Mouse (Mus musculus): ENCODE data around the gene Pdss2. TPM values are rescaled to one million over a fixed set of nuclear protein-coding genes. Genes with fewer than 3 reads are reported as not detected.
A peak's percentile ranks its signal among the peaks of the same experiment; 100 is the strongest.

Gene Pdss2
- total RNA-seq, 2 experiments from 2014 or later: 17.6 to 17.8 TPM

DNA sequence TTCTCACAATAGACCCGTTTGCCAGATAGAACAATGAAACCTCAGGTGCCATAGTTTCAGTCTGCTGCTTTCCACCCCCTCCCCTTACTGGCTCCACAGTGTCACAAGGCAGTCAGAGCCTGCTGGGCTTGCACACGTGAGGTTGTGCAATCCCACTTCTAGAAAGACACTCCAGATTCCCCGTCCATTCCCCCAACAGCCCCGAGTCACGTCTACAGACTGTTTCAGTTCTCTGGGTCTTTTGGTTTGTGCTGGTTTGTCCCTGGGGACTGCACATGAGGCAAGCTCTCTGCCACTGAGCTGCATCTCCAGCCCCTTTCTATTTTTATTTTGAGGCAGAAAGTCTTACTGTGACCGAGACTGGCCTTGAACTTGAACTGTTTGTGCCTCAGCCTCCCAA lies 196.1 kb downstream of the Pdss2 start:
- DNase-seq (ENCODE audit: low spot score in 2 of 2): no peak
- TF ChIP-seq CTCF (conservative IDR thresholded peaks at IDR 0.05): no peak
- Histone ChIP-seq H3K4me3 (no peak overlapping the region), H3K27ac (no peak overlapping the region)

DNA sequence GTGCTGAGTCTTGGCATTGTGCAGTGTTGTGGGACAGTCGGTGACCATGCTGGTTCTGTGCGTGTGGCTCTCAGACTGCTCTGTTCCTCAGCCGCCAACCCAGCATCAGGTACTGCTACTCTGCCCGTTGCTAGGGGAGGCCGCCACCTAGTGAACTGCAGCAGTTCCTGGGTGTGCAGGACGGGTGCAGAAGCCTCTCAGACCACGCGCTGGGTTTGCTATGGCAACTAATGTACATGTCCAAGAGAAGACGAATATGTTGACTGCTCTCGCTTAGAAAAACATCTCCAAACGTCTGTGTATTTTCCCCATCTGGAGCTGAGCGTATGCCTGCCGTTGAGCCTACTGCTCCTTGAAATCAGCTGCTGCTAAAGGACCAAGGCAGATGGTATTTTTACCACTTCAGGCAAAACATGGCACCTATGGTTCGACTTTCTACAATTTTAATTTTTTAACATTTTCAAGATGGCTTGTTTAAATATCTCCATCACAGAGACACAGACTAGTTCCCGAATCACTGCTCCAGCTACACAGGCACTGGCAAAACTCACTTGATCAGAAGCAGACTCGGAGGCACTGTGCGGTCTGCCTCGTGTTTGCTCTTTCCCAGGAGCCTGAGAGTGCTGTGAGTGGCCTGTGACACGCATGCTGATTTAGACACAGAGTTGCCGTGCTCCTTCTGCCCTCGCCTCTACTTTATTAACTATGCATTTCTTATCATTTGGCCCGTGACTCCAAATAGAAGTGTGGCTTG lies 199.6 kb downstream of the Pdss2 start:
- Histone ChIP-seq H3K4me3 (peak overlapping the region; percentile 12), H3K27ac (peak overlapping the region; percentile 47)
- peak; percentile 33 for TF ChIP-seq CTCF (conservative IDR thresholded peaks at IDR 0.05)
- peak; percentile 36 to 46 for DNase-seq (ENCODE audit: low spot score in 2 of 2)

DNA sequence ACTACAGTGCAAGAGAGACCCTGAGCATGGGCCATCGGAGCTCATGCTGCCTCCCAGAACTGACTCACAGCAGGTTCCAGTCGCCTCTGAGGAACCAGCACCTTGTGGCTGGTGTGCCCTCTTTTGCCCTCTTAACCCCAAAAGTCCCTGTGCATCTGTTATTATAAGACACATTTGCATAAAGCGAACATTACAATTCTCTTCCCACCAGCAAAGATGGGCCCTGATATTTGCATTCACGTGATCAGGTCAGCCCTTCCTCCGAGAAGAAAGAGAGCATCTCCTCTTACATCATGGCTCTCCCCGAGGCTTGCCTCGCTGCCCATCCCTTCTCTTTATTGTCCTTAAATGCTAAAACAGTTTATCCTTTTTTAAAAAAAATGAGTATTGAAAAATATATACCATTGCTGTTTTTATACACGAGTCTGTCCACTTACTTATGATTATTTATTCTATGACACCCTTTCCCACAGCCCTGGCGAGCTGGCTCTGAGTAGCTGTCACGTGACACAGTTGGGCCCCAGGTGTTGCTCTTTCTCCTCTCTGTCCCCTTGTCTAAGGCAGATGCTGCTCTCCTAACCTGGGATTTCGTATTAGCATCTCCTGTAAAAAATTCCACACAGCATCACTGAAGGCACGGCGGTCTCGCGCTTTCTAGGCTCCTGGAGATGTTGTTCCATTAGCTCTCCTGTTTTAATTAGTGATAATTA lies 200.9 kb downstream of the Pdss2 start:
- TF ChIP-seq CTCF (conservative IDR thresholded peaks at IDR 0.05): no peak
- no peak overlapping the region for H3K27ac ChIP-seq
- no peak for DNase-seq (ENCODE audit: low spot score in 2 of 2)
- no peak overlapping the region for H3K4me3 ChIP-seq

DNA sequence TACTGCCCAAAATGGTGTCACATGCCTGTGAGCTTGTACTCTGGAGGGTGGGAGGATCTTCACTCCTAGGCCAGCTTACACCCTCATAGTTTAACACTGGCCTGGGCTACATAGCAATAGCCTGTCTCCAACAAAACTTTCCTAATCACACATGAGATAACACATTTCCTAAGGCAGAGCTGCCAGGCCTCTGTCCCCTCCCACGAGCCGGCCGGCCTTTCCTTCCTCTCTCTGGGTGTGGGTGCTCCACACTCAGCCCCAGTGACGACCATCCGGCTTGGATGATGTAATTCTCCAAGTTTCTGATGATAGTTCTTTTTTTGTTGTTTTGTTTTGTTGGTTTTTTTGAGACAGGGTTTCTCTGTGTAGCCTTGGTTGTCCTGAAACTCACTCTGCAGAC lies 203.3 kb downstream of the Pdss2 start:
- no peak for DNase-seq (ENCODE audit: low spot score in 2 of 2)

DNA sequence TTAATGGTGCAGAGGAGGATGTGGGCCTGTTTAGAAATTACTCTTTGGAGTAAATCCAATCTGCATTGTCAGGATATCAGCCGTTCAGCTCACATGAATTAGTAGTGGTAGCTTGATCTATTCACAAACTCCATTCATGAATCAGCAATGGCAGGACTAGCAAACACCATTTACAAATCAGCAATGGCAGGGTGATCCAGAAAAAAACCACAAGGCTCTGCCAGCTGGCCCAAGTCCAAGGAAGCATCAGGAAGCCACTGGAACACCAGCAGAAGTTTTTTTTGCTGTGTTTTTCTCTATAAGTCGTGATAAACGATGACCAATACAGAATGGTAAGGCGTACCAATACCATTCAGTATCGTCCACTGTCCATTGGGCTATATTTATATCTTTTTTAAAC lies 209.3 kb downstream of the Pdss2 start:
- no peak for DNase-seq (ENCODE audit: low spot score in 2 of 2)
- Histone ChIP-seq H3K27ac (no peak overlapping the region), H3K4me3 (no peak overlapping the region)
- no peak for TF ChIP-seq CTCF (conservative IDR thresholded peaks at IDR 0.05)

More for the DNA sequence above, 203.3 kb downstream of the Pdss2 start:
- TF ChIP-seq CTCF (conservative IDR thresholded peaks at IDR 0.05): no peak
- no peak overlapping the region for H3K27ac ChIP-seq
- H3K4me3 ChIP-seq: no peak overlapping the region

DNA sequence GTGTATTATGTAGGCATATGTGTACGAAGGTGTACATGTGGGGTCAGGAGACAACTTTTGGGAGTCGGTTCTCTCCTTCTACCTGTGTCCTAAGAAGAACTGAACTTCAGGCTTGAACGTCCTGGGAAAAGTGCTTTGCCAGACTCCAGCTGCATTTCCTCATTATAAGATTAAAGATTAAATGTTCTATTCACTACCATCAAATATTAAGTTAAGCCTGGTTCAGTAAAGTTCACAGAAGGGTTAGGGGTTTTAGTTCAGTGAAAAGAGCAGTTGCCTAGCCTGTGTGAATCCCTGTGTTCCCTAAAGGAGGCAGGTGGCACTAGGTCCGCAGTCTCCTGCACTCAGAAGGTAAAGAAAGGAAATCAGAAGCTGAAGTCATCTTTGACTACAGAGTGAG lies 213.0 kb downstream of the Pdss2 start:
- Histone ChIP-seq H3K27ac (no peak overlapping the region), H3K4me3 (no peak overlapping the region)
- DNase-seq (ENCODE audit: low spot score in 2 of 2): no peak
- no peak for TF ChIP-seq CTCF (conservative IDR thresholded peaks at IDR 0.05)

DNA sequence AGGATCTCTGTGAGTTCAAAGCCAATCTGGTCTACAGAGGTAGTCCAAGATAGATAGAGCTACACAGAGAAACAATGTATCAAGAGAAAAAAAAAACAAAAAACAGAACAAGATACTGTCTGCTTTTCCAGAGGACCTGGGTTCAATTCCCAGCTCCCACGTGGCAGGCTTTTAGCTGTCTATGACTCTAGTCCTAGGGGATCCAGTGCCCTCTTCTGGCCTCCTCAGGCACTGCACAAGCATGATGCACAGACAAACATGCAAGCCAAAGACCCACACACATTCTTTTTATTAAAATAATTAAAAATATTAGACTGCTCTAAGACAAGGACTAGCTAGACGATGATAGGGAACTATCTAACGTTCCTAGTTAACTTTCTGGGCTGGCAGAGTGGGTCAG lies 214.5 kb downstream of the Pdss2 start:
- H3K4me3 ChIP-seq: no peak overlapping the region
- TF ChIP-seq CTCF (conservative IDR thresholded peaks at IDR 0.05): peak; percentile 48
- no peak for DNase-seq (ENCODE audit: low spot score in 2 of 2)
- H3K27ac ChIP-seq: no peak overlapping the region

DNA sequence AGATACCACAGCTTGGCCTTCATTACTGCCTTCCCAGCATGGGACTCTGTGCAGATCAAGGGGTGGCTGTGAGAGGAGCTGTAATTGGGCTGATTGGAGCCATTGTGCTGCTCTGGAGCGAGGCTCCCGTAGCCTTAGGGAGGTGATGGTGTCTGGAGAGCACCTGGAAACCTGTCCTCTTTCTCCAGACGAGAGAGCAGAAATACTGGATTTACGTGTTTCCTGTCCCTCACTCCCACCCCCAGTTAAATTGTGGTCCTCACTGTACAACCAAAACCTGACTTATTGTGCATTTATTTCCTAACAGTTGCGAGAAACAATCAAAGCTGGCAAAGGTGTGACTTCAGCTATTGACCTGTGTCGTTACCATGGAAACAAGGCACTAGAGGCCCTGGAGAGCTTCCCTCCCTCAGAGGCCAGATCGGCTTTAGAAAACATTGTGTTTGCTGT lies 218.2 kb downstream of the Pdss2 start:
- no peak for DNase-seq (ENCODE audit: low spot score in 2 of 2)
- TF ChIP-seq CTCF (conservative IDR thresholded peaks at IDR 0.05): no peak
- no peak overlapping the region for H3K4me3 ChIP-seq
- no peak overlapping the region for H3K27ac ChIP-seq

DNA sequence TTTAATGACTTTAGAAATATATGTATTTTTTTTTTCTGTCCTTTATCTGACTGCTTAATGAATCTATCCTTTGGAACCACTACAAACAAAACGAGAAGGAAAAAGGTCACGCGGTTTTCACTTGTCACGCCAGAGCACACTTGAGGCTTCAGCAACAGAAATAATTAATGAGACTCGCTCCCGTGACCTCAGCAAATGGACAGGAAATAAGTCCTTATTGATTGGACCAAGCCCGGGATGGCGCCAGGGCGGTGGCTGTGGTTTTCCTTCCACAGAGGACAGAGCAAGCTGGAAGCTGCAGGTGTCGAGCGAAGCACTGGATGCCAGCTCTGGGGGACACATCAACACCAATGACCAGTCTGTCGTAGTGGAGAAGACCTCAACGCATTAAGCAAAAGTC lies 218.8 kb downstream of the Pdss2 start:
- TF ChIP-seq CTCF (conservative IDR thresholded peaks at IDR 0.05): no peak
- H3K27ac ChIP-seq: no peak overlapping the region

DNA sequence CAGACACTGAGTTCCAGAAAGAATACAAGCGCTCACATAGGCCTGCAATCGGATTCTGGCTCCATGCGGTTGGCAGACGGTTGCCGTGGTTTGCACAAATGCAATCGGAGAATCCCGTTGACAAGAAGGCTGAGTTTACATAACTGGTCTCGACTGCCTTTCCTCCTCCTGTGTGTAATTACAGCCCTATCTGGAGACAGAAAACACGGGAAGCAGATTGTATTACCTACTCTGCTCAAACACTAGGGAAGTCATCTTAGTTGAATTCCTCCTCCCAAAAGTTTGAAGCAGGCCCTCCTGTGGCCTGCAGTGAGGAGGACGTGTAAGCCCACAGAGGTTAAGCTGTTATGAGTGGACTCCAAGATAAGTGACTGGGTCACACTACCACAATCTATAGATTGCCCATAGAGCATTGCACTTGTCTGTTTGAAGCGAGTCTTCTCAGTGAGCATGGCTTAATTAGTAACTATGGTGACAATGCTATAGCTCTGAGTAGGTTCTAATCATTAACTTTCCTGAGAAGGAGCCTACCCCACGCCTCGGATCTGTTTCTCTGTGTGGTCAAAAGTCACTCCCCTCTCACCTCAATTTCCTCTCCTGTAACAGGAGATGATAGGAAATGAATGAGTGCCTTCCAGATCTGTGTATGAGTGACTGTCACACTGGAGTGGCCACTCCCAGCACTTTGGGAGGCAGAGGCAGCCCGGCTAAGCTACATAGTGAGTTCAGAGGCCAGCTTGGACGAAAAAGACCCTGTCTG lies 219.9 kb downstream of the Pdss2 start:
- H3K27ac ChIP-seq: no peak overlapping the region
- peak in 1 of 2 experiments; percentile 21 for DNase-seq (ENCODE audit: low spot score in 2 of 2)
- no peak for TF ChIP-seq CTCF (conservative IDR thresholded peaks at IDR 0.05)

More for the DNA sequence above, 218.8 kb downstream of the Pdss2 start:
- DNase-seq (ENCODE audit: low spot score in 2 of 2): no peak
- H3K4me3 ChIP-seq: no peak overlapping the region

DNA sequence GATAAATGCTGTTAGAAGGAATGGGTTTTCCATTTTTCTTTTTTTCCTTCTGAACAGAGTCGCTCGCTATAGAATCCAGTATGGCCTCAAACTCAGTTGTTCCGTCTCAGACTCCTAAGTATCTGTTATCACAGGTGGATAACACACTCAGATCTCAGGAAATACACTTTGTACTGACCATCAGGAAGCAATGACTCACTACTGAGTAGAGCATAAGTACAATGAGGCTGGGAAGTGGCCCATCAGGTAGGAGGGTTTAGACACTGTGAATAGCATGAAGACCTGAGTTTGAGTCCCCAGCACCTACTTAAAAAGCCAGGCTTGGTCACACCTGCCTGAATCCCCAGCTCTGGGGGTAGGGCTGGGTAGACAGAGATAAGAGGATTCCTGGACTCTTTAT lies 227.4 kb downstream of the Pdss2 start:
- no peak for DNase-seq (ENCODE audit: low spot score in 2 of 2)
- H3K27ac ChIP-seq: no peak overlapping the region
- H3K4me3 ChIP-seq: no peak overlapping the region
- TF ChIP-seq CTCF (conservative IDR thresholded peaks at IDR 0.05): no peak

More for the DNA sequence above, 219.9 kb downstream of the Pdss2 start:
- H3K4me3 ChIP-seq: no peak overlapping the region

DNA sequence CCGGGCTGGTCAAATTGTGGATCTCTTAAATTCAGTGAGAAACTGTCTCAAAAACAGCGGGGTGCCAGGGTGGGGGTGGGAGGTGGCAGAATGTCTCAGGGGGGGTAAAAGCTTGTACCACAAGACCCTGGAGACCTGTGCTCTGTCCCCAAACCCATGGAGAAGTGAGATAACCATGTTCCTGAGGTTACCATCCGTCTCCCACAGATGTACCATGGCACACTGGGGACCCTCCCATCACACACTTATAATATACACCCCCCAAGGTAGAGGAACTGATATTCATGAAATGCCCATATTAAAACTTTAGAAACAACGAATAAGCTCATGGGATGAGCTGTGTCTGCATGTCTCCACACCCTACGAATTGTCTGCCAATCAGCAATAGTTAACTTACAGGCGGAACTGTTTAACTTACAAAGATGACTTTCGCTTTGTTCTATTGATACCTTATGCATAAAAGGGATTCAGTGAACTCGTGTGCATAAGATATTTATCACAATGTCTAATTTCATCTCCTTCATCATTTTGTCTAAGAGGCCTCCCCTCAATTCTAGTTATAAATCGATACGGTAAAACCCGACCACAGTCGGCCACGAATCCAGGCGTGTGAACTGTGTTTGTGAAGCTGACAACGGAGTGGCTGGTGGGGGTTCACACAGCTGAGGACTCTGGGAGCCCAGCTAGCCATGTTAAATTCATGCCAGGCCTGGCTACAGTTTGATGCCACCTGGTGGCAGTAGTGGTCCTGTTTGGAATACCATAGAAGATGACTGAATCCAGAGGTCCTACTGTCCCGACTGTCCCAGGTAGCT lies 230.8 kb downstream of the Pdss2 start:
- peak; percentile 81 for TF ChIP-seq CTCF (conservative IDR thresholded peaks at IDR 0.05)
- Histone ChIP-seq H3K4me3 (peak overlapping the region; percentile 42), H3K27ac (no peak overlapping the region)
- DNase-seq (ENCODE audit: low spot score in 2 of 2): peak; percentile 68 to 74

Measured in layer of hippocampus, adult 2 months (tissue).